Mouse (Mus musculus) adrenal gland, adult 8-10 months (tissue): ENCODE data around the gene Mlh1. TPM values are rescaled to one million over a fixed set of nuclear protein-coding genes. Genes with fewer than 3 reads are reported as not detected.

ENCODE experiments used
- DNase-seq: peaks from one replicate; pipeline ENCODE4 v3.0.0; 2022
- total RNA-seq, 4 experiments: library from RNA; stranded (reverse); gene quantifications; 2 replicates each; pipeline ENCODE4 v1.2.4; 2022

The Mlh1 gene
- total RNA-seq, 4 experiments from 2014 or later: 14.7 to 31.2 (median 24.7) TPM

GRCm38 (mm10) chr9:111211122-111212041, 60.2 kb downstream of the Mlh1 start:
- DNase-seq: no peak

GRCm38 (mm10) chr9:111210412-111210811, 61.2 kb downstream of the Mlh1 start:
- no peak for DNase-seq

GRCm38 (mm10) chr9:111209158-111209699, 62.4 kb downstream of the Mlh1 start:
- no peak for DNase-seq

- DNase-seq: no peak
These were observed 63.4 kb downstream of the Mlh1 start for GRCm38 (mm10) chr9:111208185-111208584.

GRCm38 (mm10) chr9:111207683-111208082, 63.9 kb downstream of the Mlh1 start:
- DNase-seq: no peak

- DNase-seq: no peak
These were observed 66.8 kb downstream of the Mlh1 start for GRCm38 (mm10) chr9:111204601-111205375.

- DNase-seq: no peak
These were observed 71.4 kb downstream of the Mlh1 start for GRCm38 (mm10) chr9:111200208-111200607.

- no peak for DNase-seq
These were observed 73.3 kb downstream of the Mlh1 start for GRCm38 (mm10) chr9:111198332-111198731.

- DNase-seq: no peak
These were observed 73.9 kb downstream of the Mlh1 start for GRCm38 (mm10) chr9:111197712-111198111.

GRCm38 (mm10) chr9:111197116-111197515, 74.5 kb downstream of the Mlh1 start:
- DNase-seq: no peak

GRCm38 (mm10) chr9:111193211-111193610, 78.4 kb downstream of the Mlh1 start:
- no peak for DNase-seq

GRCm38 (mm10) chr9:111188731-111189130, 82.9 kb downstream of the Mlh1 start:
- DNase-seq: peak; percentile 26

GRCm38 (mm10) chr9:111186861-111187260, 84.7 kb downstream of the Mlh1 start:
- no peak for DNase-seq

GRCm38 (mm10) chr9:111184929-111185328, 86.7 kb downstream of the Mlh1 start:
- DNase-seq: no peak

- no peak for DNase-seq
These were observed 89.4 kb downstream of the Mlh1 start for GRCm38 (mm10) chr9:111182176-111182575.

GRCm38 (mm10) chr9:111178971-111179370, 92.6 kb downstream of the Mlh1 start:
- no peak for DNase-seq

Other genes with a start within 250 kb of the Mlh1 start
- gene Ccrl2, start 214.3 kb downstream of the Mlh1 start, total RNA-seq: 10 to 100 TPM in 2 of 4 experiments, 1 to 10 TPM in 2; 5.4 to 12.8 (median 9.8) TPM
- gene Lrrfip2, start 154.2 kb downstream of the Mlh1 start, total RNA-seq: 10 to 100 TPM; 49.1 to 60.0 (median 53.9) TPM
- 10 to 100 TPM; 53.3 to 64.1 (median 57.7) TPM for gene Epm2aip1, start 138 bp upstream of the Mlh1 start, total RNA-seq
- gene Trank1, start 39.9 kb upstream of the Mlh1 start, total RNA-seq: 100 to 1,000 TPM in 2 of 4 experiments, 10 to 100 TPM in 2; 44.9 to 312 (median 173) TPM
- gene Dclk3, start 167.3 kb upstream of the Mlh1 start, total RNA-seq: 1 to 10 TPM in 3 of 4 experiments, under 1 TPM in 1; 0.75 to 1.8 (median 1.6) TPM